23 mouse cellular contexts compared by ENCODE assay signal in genomic region chr6:145567296-145567695, GRCm38 (mm10). TPM values are rescaled to one million over a fixed set of nuclear protein-coding genes. Genes with fewer than 3 reads are reported as not detected.
DNase-seq lines count a peak whose midpoint lies in the region; ATAC-seq and TF ChIP-seq lines count a peak whose summit lies in the region.
"Had no signal": no experiment of that assay in that cellular context is flagged by ENCODE, and none has a peak within 500 bp of the region (broad histone marks: within the 10 kb centered on the region; RNA-seq: fewer than 3 reads in every experiment).

No protein-coding gene starts in this region.

- ATAC-seq in heart, embryonic 12.5 days (ENCODE audit: insufficient number of reproducible peaks, low FRiP score), result no peak
- ATAC-seq in heart, embryonic 11.5 days (replicated peaks; ENCODE audit: insufficient number of reproducible peaks, low FRiP score, low TSS enrichment), result no peak
- peak; percentile 60 for ATAC-seq in liver, embryonic 13.5 days (ENCODE audit: low read depth)
- peak; percentile 76 for ATAC-seq in lung, postnatal 0 days
- ATAC-seq: forebrain, embryonic 15.5 days; inflammation-experienced regulatory T-cells, adult 6 months had no signal

- peaks cover 15% of the 10 kb centered on the region for H3K4me1 ChIP-seq in heart, embryonic 12.5 days (replicated peaks)
- no peaks in the 10 kb centered on the region for H3K4me1 ChIP-seq in heart, embryonic 11.5 days (ENCODE audit: control insufficient read depth, insufficient read depth, low read length)
- 0 out of 2 replicates have a peak, but pooled peaks cover 2% of the 10 kb centered on the region for H3K4me1 ChIP-seq in liver, embryonic 13.5 days (replicated peaks)
- peaks cover 12% of the 10 kb centered on the region; the same call in 1 of the 2 replicates for H3K4me1 ChIP-seq in lung, postnatal 0 days (ENCODE audit: insufficient read depth, low read depth, low read length)
- no peaks in the 10 kb centered on the region for H3K4me1 ChIP-seq in kidney, adult 2 months (ENCODE audit: control insufficient read depth, insufficient read depth, low read length)
- H3K4me1 ChIP-seq: forebrain, embryonic 15.5 days had no signal

- peaks cover 3% of the 10 kb centered on the region; the same call in 1 of the 2 replicates for H3K9me3 ChIP-seq in heart, embryonic 12.5 days (replicated peaks)
- H3K9me3 ChIP-seq in heart, embryonic 11.5 days (replicated peaks; ENCODE audit: control insufficient read depth, low read length), result peaks cover 3% of the 10 kb centered on the region; the same call in 1 of the 2 replicates
- H3K9me3 ChIP-seq in liver, embryonic 13.5 days (replicated peaks), result no peaks in the 10 kb centered on the region
- no peaks in the 10 kb centered on the region; the same call in 1 of the 2 replicates for H3K9me3 ChIP-seq in lung, postnatal 0 days (ENCODE audit: low read length)
- H3K9me3 ChIP-seq: embryonic facial prominence, embryonic 10.5 days; forebrain, embryonic 15.5 days; kidney, embryonic 15.5 days; midbrain, embryonic 10.5 days; neural tube, embryonic 13.5 days had no signal

- H3K27me3 ChIP-seq in heart, embryonic 12.5 days (replicated peaks), result no peaks in the 10 kb centered on the region
- H3K27me3 ChIP-seq in heart, embryonic 11.5 days (ENCODE audit: control insufficient read depth, insufficient read depth, low read length), result no peaks in the 10 kb centered on the region
- H3K27me3 ChIP-seq in liver, embryonic 13.5 days, result no peaks in the 10 kb centered on the region
- no peaks in the 10 kb centered on the region for H3K27me3 ChIP-seq in lung, postnatal 0 days (replicated peaks; ENCODE audit: insufficient read depth, low read length)
- no peaks in the 10 kb centered on the region for H3K27me3 ChIP-seq in kidney, adult 2 months (replicated peaks; ENCODE audit: control insufficient read depth, insufficient read depth, low read length)
- H3K27me3 ChIP-seq: CH12.LX; forebrain, embryonic 15.5 days; kidney, embryonic 15.5 days; neural tube, embryonic 13.5 days had no signal

- no peak overlapping the region for H3K9ac ChIP-seq in heart, embryonic 12.5 days
- no peak overlapping the region for H3K9ac ChIP-seq in heart, embryonic 11.5 days (ENCODE audit: low read depth, low read length)
- H3K9ac ChIP-seq in liver, embryonic 13.5 days, result no peak overlapping the region
- H3K9ac ChIP-seq in lung, postnatal 0 days (replicated peaks; ENCODE audit: low read depth), result no peak overlapping the region
- H3K9ac ChIP-seq: forebrain, embryonic 15.5 days; kidney, embryonic 15.5 days; neural tube, embryonic 13.5 days had no signal

- 28% methylated on average over 8 of the region's 8 CpGs for whole genome bisulfite sequencing in heart, embryonic 12.5 days
- 30% methylated on average over 8 of the region's 8 CpGs for WGBS in heart, embryonic 11.5 days (ENCODE audit: insufficient replicate concordance)
- 34% methylated on average over 8 of the region's 8 CpGs for WGBS in liver, embryonic 13.5 days (ENCODE audit: insufficient replicate concordance)
- 34% methylated on average over 8 of the region's 8 CpGs for WGBS in lung, postnatal 0 days
- WGBS in kidney, adult 2 months, result 75% methylated on average over 8 of the region's 8 CpGs

- no peak for DNase-seq in liver, embryonic 13.5 days
- no peak for DNase-seq in liver
- DNase-seq in lung, postnatal 0 days (ENCODE audit: low spot score), result peak; percentile 59
- no peak for DNase-seq in thymus, postnatal 14 days
- DNase-seq in kidney, adult 2 months, result no peak
- DNase-seq: adrenal gland, adult 2 months; cerebellum, postnatal 14 days; heart, postnatal 36 days; layer of hippocampus, postnatal 36 days; right cerebral cortex, postnatal 14 days; thymus, postnatal 25 days had no signal

- no peak overlapping the region for H3K4me2 ChIP-seq in heart, embryonic 12.5 days
- H3K4me2 ChIP-seq in heart, embryonic 11.5 days, result no peak overlapping the region
- H3K4me2 ChIP-seq in liver, embryonic 13.5 days, result no peak overlapping the region
- no peak overlapping the region for H3K4me2 ChIP-seq in lung, postnatal 0 days (replicated peaks; ENCODE audit: low read depth, low read length)
- H3K4me2 ChIP-seq: forebrain, embryonic 15.5 days; kidney, embryonic 15.5 days; neural tube, embryonic 13.5 days had no signal

- TF ChIP-seq EP300 in lung, postnatal 0 days (IDR thresholded peaks at IDR 0.05), result peak; percentile 80

- TF ChIP-seq CTCF in lung, postnatal 0 days (IDR thresholded peaks at IDR 0.05), result no peak
- no peak for TF ChIP-seq CTCF in kidney, adult 2 months (conservative IDR thresholded peaks at IDR 0.05; ENCODE audit: insufficient read depth, insufficient read length, low read depth, low read length)

- H3K4me3 ChIP-seq in heart, embryonic 12.5 days, result no peak overlapping the region
- no peak overlapping the region for H3K4me3 ChIP-seq in heart, embryonic 11.5 days (ENCODE audit: low read depth, low read length)
- H3K4me3 ChIP-seq in liver, embryonic 13.5 days (replicated peaks), result no peak overlapping the region
- no peak overlapping the region for H3K4me3 ChIP-seq in lung, postnatal 0 days (ENCODE audit: low read depth, low read length)
- H3K4me3 ChIP-seq in kidney, adult 2 months (ENCODE audit: insufficient read depth, low read depth, low read length), result no peak overlapping the region
- H3K4me3 ChIP-seq: embryonic facial prominence, embryonic 10.5 days; forebrain, embryonic 15.5 days; kidney, embryonic 15.5 days; midbrain, embryonic 10.5 days; neural tube, embryonic 13.5 days had no signal

- H3K36me3 ChIP-seq in heart, embryonic 12.5 days, result no peaks in the 10 kb centered on the region
- H3K36me3 ChIP-seq in heart, embryonic 11.5 days (ENCODE audit: control insufficient read depth, insufficient read depth, low read length), result no peaks in the 10 kb centered on the region
- no peaks in the 10 kb centered on the region for H3K36me3 ChIP-seq in liver, embryonic 13.5 days
- H3K36me3 ChIP-seq in lung, postnatal 0 days (ENCODE audit: insufficient read depth, low read length), result no peaks in the 10 kb centered on the region
- H3K36me3 ChIP-seq in kidney, adult 2 months (ENCODE audit: control insufficient read depth, insufficient read depth, low read length), result no peaks in the 10 kb centered on the region
- H3K36me3 ChIP-seq: embryonic facial prominence, embryonic 10.5 days; forebrain, embryonic 15.5 days; kidney, embryonic 15.5 days; midbrain, embryonic 10.5 days; neural tube, embryonic 13.5 days had no signal

- no peak for TF ChIP-seq POLR2A in kidney, adult 2 months (IDR thresholded peaks at IDR 0.05; ENCODE audit: low read depth, low read length)

- H3K27ac ChIP-seq in heart, embryonic 12.5 days (ENCODE audit: poor library complexity, severe bottlenecking), result 0 out of 2 replicates have a peak overlapping the region, but pooled peaks have one; percentile 0
- no peak overlapping the region for H3K27ac ChIP-seq in heart, embryonic 11.5 days (ENCODE audit: low read depth, low read length)
- H3K27ac ChIP-seq in liver, embryonic 13.5 days, result no peak overlapping the region
- H3K27ac ChIP-seq in lung, postnatal 0 days (ENCODE audit: low read length), result peak overlapping the region; percentile 47; the same call in 1 of the 2 replicates
- no peak overlapping the region for H3K27ac ChIP-seq in kidney, adult 2 months (ENCODE audit: insufficient read depth, low read depth, low read length)
- H3K27ac ChIP-seq: embryonic facial prominence, embryonic 10.5 days; forebrain, embryonic 15.5 days; kidney, embryonic 15.5 days; midbrain, embryonic 10.5 days; neural tube, embryonic 13.5 days had no signal

RNA-seq across cellular contexts. Expression of gene Lmntd1, which starts 46.8 kb away (rescaled TPM):
- 7.0 and 7.7 TPM in 2 replicates for polyA plus RNA-seq in heart, embryonic 12.5 days (2016; fragmentation: Nextera tagmentation; extraction: Ambion mirVana)
- 4.5 and 8.0 TPM in 2 replicates for polyA plus RNA-seq in heart, embryonic 11.5 days (2014; fragmentation: Nextera tagmentation; extraction: Ambion mirVana)
- not detected in 2 replicates for polyA plus RNA-seq in liver, embryonic 13.5 days (2015; fragmentation: Nextera tagmentation; extraction: Ambion mirVana)
- polyA plus RNA-seq in lung, postnatal 0 days (2015; fragmentation: Nextera tagmentation; extraction: Ambion mirVana), result 0.74 and 0.81 TPM in 2 replicates
- 0.34 and 0.37 TPM in 2 replicates for polyA plus RNA-seq in kidney, adult 2 months (2012; rRNA removed)
- polyA plus RNA-seq: inflammation-experienced regulatory T-cells, adult 6 months; liver, adult 2 months had no signal

RNA-seq across cellular contexts. Expression of gene Tuba3b, which starts 48.3 kb away (rescaled TPM):
- polyA plus RNA-seq in heart, embryonic 12.5 days (2016; fragmentation: Nextera tagmentation; extraction: Ambion mirVana), result not detected in 2 replicates
- not detected in 2 replicates for polyA plus RNA-seq in heart, embryonic 11.5 days (2014; fragmentation: Nextera tagmentation; extraction: Ambion mirVana)
- polyA plus RNA-seq in liver, embryonic 13.5 days (2015; fragmentation: Nextera tagmentation; extraction: Ambion mirVana), result not detected in 2 replicates
- polyA plus RNA-seq in lung, postnatal 0 days (2015; fragmentation: Nextera tagmentation; extraction: Ambion mirVana), result not detected in 2 replicates
- 0.17 and 0.58 TPM in 2 replicates for polyA plus RNA-seq in kidney, adult 2 months (2012; rRNA removed)
- polyA plus RNA-seq: adrenal gland, adult 2 months; embryonic facial prominence, embryonic 10.5 days; forebrain, embryonic 15.5 days; inflammation-experienced regulatory T-cells, adult 6 months; kidney, embryonic 15.5 days; liver, adult 2 months; midbrain, embryonic 10.5 days; neural tube, embryonic 13.5 days; spleen, adult 2 months; stomach, embryonic 16.5 days had no signal

Comparison
In these comparisons a context has a peak if more than half of its experiments do, and no peak if none do; other contexts are left out.
1. H3K27ac ChIP-seq: peak in heart, embryonic 12.5 days (single experiment) and lung, postnatal 0 days (single experiment); none in heart, embryonic 11.5 days (single experiment), liver, embryonic 13.5 days (single experiment) and kidney, adult 2 months (single experiment).
2. ATAC-seq: peak in liver, embryonic 13.5 days (single experiment) and lung, postnatal 0 days (single experiment); none in heart, embryonic 12.5 days (single experiment) and heart, embryonic 11.5 days (single experiment).